Mouse (Mus musculus) midbrain, embryonic 10.5 days (tissue): ENCODE data around the gene Rpl3l. TPM values are rescaled to one million over a fixed set of nuclear protein-coding genes. Genes with fewer than 3 reads are reported as not detected.
A peak's percentile ranks its signal among the peaks of the same experiment; 100 is the strongest.

ENCODE experiments used
- DNase-seq: peaks from one replicate; pipeline ENCODE4 v3.0.0-alpha.2; 2017; ENCODE audit warnings: low spot score
- H3K27ac ChIP-seq: fragments of 300-500 bp; sonication (generic); replicated peaks from 2 replicates; pipeline ENCODE4 v1.5.1; 2016; ENCODE audit warnings: mild to moderate bottlenecking
- H3K27me3 ChIP-seq: fragments of 300-500 bp; sonication (generic); 2 replicates; pipeline ENCODE4 v1.6.1; 2016; ENCODE audit warnings: low read depth, mild to moderate bottlenecking; ENCODE audit not compliant: poor library complexity, severe bottlenecking
- H3K36me3 ChIP-seq: fragments of 300-500 bp; sonication (generic); 2 replicates; pipeline ENCODE4 v1.6.1; 2016; ENCODE audit warnings: mild to moderate bottlenecking, moderate library complexity
- H3K4me1 ChIP-seq: fragments of 300-500 bp; sonication (generic); 2 replicates; pipeline ENCODE4 v1.6.1; 2016
- H3K4me3 ChIP-seq: fragments of 300-500 bp; sonication (generic); 2 replicates; pipeline ENCODE4 v1.5.1; 2016; ENCODE audit warnings: mild to moderate bottlenecking, moderate library complexity
- H3K9me3 ChIP-seq: fragments of 300-500 bp; sonication (generic); replicated peaks from 2 replicates; pipeline ENCODE4 v1.6.1; 2016; ENCODE audit warnings: mild to moderate bottlenecking
- WGBS: fragments of 180-500 bp; shearing (Covaris S2); methylation state at CpG from one replicate; pipeline ENCODE4 v1.1.7; 2016; 5-methylcytosine and 5-hydroxymethylcytosine counted together
- polyA plus RNA-seq: library from polyadenylated mRNA; unstranded; fragments of >200 nt; fragmentation: Nextera tagmentation; extraction: Ambion mirVana; gene quantifications from 2 replicates; pipeline ENCODE4 v1.2.1, GENCODE M21; 2016

Rpl3l gene
- polyA plus RNA-seq, 1 experiment from 2014 or later, result not detected

- Histone ChIP-seq H3K27me3 (no peaks in the 10 kb centered on the region), H3K9me3 (no peaks in the 10 kb centered on the region), H3K4me3 (peak overlapping the region; percentile 77), H3K27ac (no peak overlapping the region), H3K36me3 (peaks cover 35% of the 10 kb centered on the region), H3K4me1 (peaks cover 47% of the 10 kb centered on the region)
- 46% methylated on average over 13 of the region's 13 CpGs for WGBS
- no peak for DNase-seq
Observed at GRCm38 (mm10) chr17:24722220-24722924, 5.2 kb upstream of the Rpl3l start.

- DNase-seq, result no peak
- peak overlapping the region; percentile 77 for H3K4me3 ChIP-seq
- H3K4me1 ChIP-seq, result peaks cover 43% of the 10 kb centered on the region
- H3K9me3 ChIP-seq, result no peaks in the 10 kb centered on the region
- H3K27ac ChIP-seq, result peak overlapping the region; percentile 86
- no peaks in the 10 kb centered on the region for H3K27me3 ChIP-seq
- peaks cover 26% of the 10 kb centered on the region for H3K36me3 ChIP-seq
- 6% methylated on average over 12 of the region's 12 CpGs for WGBS
Observed at GRCm38 (mm10) chr17:24723122-24723880, 4.3 kb upstream of the Rpl3l start.

GRCm38 (mm10) chr17:24723881-24724180, 3.8 kb upstream of the Rpl3l start:
- Histone ChIP-seq H3K36me3 (peaks cover 21% of the 10 kb centered on the region), H3K9me3 (no peaks in the 10 kb centered on the region), H3K27me3 (no peaks in the 10 kb centered on the region), H3K27ac (peak overlapping the region; percentile 86), H3K4me3 (peak overlapping the region; percentile 77), H3K4me1 (peaks cover 38% of the 10 kb centered on the region)
- peak; percentile 47 for DNase-seq
- WGBS, result 0% methylated on average over 15 of the region's 15 CpGs

- peaks cover 35% of the 10 kb centered on the region for H3K4me1 ChIP-seq
- peak; percentile 97 for DNase-seq
- WGBS, result under 1% methylated on average over 30 of the region's 30 CpGs
- peaks cover 21% of the 10 kb centered on the region for H3K36me3 ChIP-seq
- no peaks in the 10 kb centered on the region for H3K9me3 ChIP-seq
- H3K27me3 ChIP-seq, result no peaks in the 10 kb centered on the region
- H3K4me3 ChIP-seq, result peak within 1 kb of the TSS; percentile 77
- peak within 1 kb of the TSS; percentile 86 for H3K27ac ChIP-seq
Observed at GRCm38 (mm10) chr17:24724184-24724583, 3.4 kb upstream of the Rpl3l start, which contains the start of gene Ndufb10. Gene Ndufb10 (minus strand): TSS chr17:24724478.

GRCm38 (mm10) chr17:24725637-24726390, 1.8 kb upstream of the Rpl3l start:
- 82% methylated on average over 3 of the region's 3 CpGs for WGBS
- no peak overlapping the region for H3K4me3 ChIP-seq
- no peak for DNase-seq
- H3K27ac ChIP-seq, result no peak overlapping the region
- peaks cover 33% of the 10 kb centered on the region for H3K4me1 ChIP-seq
- H3K36me3 ChIP-seq, result peaks cover 18% of the 10 kb centered on the region
- H3K27me3 ChIP-seq, result no peaks in the 10 kb centered on the region
- H3K9me3 ChIP-seq, result no peaks in the 10 kb centered on the region

GRCm38 (mm10) chr17:24728184-24728583, 564 bp downstream of the Rpl3l start:
- Histone ChIP-seq H3K4me3 (no peak overlapping the region), H3K27ac (no peak overlapping the region), H3K27me3 (no peaks in the 10 kb centered on the region), H3K9me3 (no peaks in the 10 kb centered on the region), H3K4me1 (peaks cover 10% of the 10 kb centered on the region), H3K36me3 (no peaks in the 10 kb centered on the region)
- DNase-seq, result no peak
- 73% methylated on average over 17 of the region's 17 CpGs for WGBS

GRCm38 (mm10) chr17:24729067-24729466, 1.4 kb downstream of the Rpl3l start:
- no peak for DNase-seq
- no peaks in the 10 kb centered on the region for H3K36me3 ChIP-seq
- WGBS, result 86% methylated on average over 6 of the region's 6 CpGs
- no peak overlapping the region for H3K4me3 ChIP-seq
- no peaks in the 10 kb centered on the region for H3K27me3 ChIP-seq
- H3K4me1 ChIP-seq, result peaks cover 3% of the 10 kb centered on the region; the same call in 1 of the 2 replicates
- H3K9me3 ChIP-seq, result no peaks in the 10 kb centered on the region
- H3K27ac ChIP-seq, result no peak overlapping the region

- H3K27me3 ChIP-seq, result no peaks in the 10 kb centered on the region
- no peak overlapping the region for H3K27ac ChIP-seq
- H3K4me3 ChIP-seq, result no peak overlapping the region
- H3K36me3 ChIP-seq, result no peaks in the 10 kb centered on the region
- no peaks in the 10 kb centered on the region for H3K9me3 ChIP-seq
- peaks cover 3% of the 10 kb centered on the region for H3K4me1 ChIP-seq
- DNase-seq, result no peak
- WGBS, result 85% methylated on average over 14 of the region's 14 CpGs
Observed at GRCm38 (mm10) chr17:24730787-24731186, 3.2 kb downstream of the Rpl3l start.

GRCm38 (mm10) chr17:24732233-24732935, 4.8 kb downstream of the Rpl3l start:
- no peak for DNase-seq
- no peak overlapping the region for H3K4me3 ChIP-seq
- peaks cover 16% of the 10 kb centered on the region for H3K4me1 ChIP-seq
- H3K27ac ChIP-seq, result no peak overlapping the region
- no peaks in the 10 kb centered on the region for H3K36me3 ChIP-seq
- H3K27me3 ChIP-seq, result no peaks in the 10 kb centered on the region
- no peaks in the 10 kb centered on the region for H3K9me3 ChIP-seq
- 78% methylated on average over 12 of the region's 12 CpGs for WGBS

GRCm38 (mm10) chr17:24733434-24734050, 5.9 kb downstream of the Rpl3l start:
- H3K9me3 ChIP-seq, result no peaks in the 10 kb centered on the region
- H3K27ac ChIP-seq, result no peak overlapping the region
- H3K36me3 ChIP-seq, result no peaks in the 10 kb centered on the region
- no peaks in the 10 kb centered on the region for H3K27me3 ChIP-seq
- H3K4me1 ChIP-seq, result peaks cover 22% of the 10 kb centered on the region
- no peak for DNase-seq
- no peak overlapping the region for H3K4me3 ChIP-seq
- 89% methylated on average over 21 of the region's 21 CpGs for WGBS

- 82% methylated on average over 1 of the region's 1 CpGs for WGBS
- DNase-seq, result no peak
Observed at GRCm38 (mm10) chr17:24734513-24734912, 6.9 kb downstream of the Rpl3l start.

GRCm38 (mm10) chr17:24735446-24735845, 7.8 kb downstream of the Rpl3l start:
- no peak for DNase-seq
- Histone ChIP-seq H3K4me3 (peak overlapping the region; percentile 57; the same call in 1 of the 2 replicates), H3K36me3 (0 out of 2 replicates have a peak, but pooled peaks cover 6% of the 10 kb centered on the region), H3K9me3 (no peaks in the 10 kb centered on the region), H3K27me3 (no peaks in the 10 kb centered on the region), H3K27ac (no peak overlapping the region), H3K4me1 (peaks cover 22% of the 10 kb centered on the region)
- WGBS, result 80% methylated on average over 7 of the region's 7 CpGs

More at GRCm38 (mm10) chr17:24734513-24734912, 6.9 kb downstream of the Rpl3l start:
- Histone ChIP-seq H3K4me1 (peaks cover 22% of the 10 kb centered on the region), H3K27me3 (no peaks in the 10 kb centered on the region), H3K4me3 (no peak overlapping the region), H3K36me3 (no peaks in the 10 kb centered on the region), H3K27ac (no peak overlapping the region), H3K9me3 (no peaks in the 10 kb centered on the region)
